Mouse (Mus musculus) neural tube, embryonic 12.5 days (tissue): Measurements from ENCODE around the gene Mup11. TPM values are rescaled to one million over a fixed set of nuclear protein-coding genes. Genes with fewer than 3 reads are reported as not detected.
"Not testable (repeated sequence)": the region's sequence is repeated elsewhere in the genome, so short reads cannot be mapped to it uniquely, and the experiment has no call there.

Experiments
- ATAC-seq: fragments of 200-750 bp; cut with Nextera tagmentation; 2 replicates; pipeline ENCODE4 v1.8.0; 2017; ENCODE audit warnings: low read depth, mild to moderate bottlenecking, moderate TSS enrichment, moderate library complexity; ENCODE audit not compliant: low FRiP score
- H3K27ac ChIP-seq: fragments of 300-500 bp; sonication (generic); 2 replicates; pipeline ENCODE4 v1.5.1; 2016
- H3K27me3 ChIP-seq: fragments of 300-500 bp; sonication (generic); replicated peaks from 2 replicates; pipeline ENCODE4 v1.6.1; 2016; ENCODE audit warnings: mild to moderate bottlenecking
- H3K36me3 ChIP-seq: fragments of 300-500 bp; sonication (generic); 2 replicates; pipeline ENCODE4 v1.6.1; 2016; ENCODE audit warnings: mild to moderate bottlenecking
- H3K4me1 ChIP-seq: fragments of 300-500 bp; sonication (generic); 2 replicates; pipeline ENCODE4 v1.6.1; 2016
- H3K4me2 ChIP-seq: fragments of 300-500 bp; sonication (generic); replicated peaks from 2 replicates; pipeline ENCODE4 v1.6.1; 2016; ENCODE audit warnings: mild to moderate bottlenecking
- H3K4me3 ChIP-seq: fragments of 300-500 bp; sonication (generic); 2 replicates; pipeline ENCODE4 v1.5.1; 2016
- H3K9ac ChIP-seq: fragments of 300-500 bp; sonication (generic); 2 replicates; pipeline ENCODE4 v1.6.1; 2016; ENCODE audit warnings: mild to moderate bottlenecking
- H3K9me3 ChIP-seq: fragments of 300-500 bp; sonication (generic); 2 replicates; pipeline ENCODE4 v1.6.1; 2016; ENCODE audit warnings: mild to moderate bottlenecking
- WGBS: fragments of 180-500 bp; shearing (Covaris S2); methylation state at CpG from one replicate; pipeline ENCODE4 v1.1.7; 2016; 5-methylcytosine and 5-hydroxymethylcytosine counted together
- polyA plus RNA-seq: library from polyadenylated mRNA; unstranded; fragments of >200 nt; fragmentation: Nextera tagmentation; extraction: Ambion mirVana; gene quantifications from 2 replicates; pipeline ENCODE4 v1.2.1, GENCODE M21; 2016

Mup11 gene
- 1.5 TPM in 1 of 2 replicates, not detected in the other for polyA plus RNA-seq

DNA sequence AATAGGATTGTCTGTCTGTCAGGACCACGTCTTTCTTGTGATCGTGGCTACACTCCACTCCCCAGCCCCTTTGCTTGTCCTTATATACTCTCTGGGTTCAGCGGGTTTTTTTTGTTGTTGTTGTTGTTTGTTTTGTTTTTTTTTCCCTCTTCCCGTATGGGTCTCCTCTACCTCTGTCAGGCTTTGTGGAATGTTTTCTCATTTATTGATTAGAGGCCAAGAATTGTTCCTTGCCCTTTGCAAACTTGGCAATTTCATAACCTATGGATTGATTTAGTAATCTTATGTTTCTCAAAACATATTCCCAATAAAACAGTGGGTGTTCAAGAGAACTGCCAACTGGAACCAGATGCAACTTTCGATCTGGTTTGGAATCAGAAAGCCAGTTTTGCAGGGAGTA lies at the start of gene Mup11:
Mup11 (minus strand) TSS at position 101 of the 400 bp plus-strand sequence.
- H3K4me1 ChIP-seq, H3K36me3 ChIP-seq, H3K4me3 ChIP-seq, H3K27ac ChIP-seq, H3K4me2 ChIP-seq, H3K27me3 ChIP-seq, ATAC-seq, H3K9me3 ChIP-seq, H3K9ac ChIP-seq: not testable (repeated sequence)
- WGBS, result 85% methylated on average over 5 of the region's 5 CpGs

Other genes starting within 250 kb of the Mup11 start
- gene Mup9, start 240.5 kb downstream of the Mup11 start, polyA plus RNA-seq, result 1.0 and 2.7 TPM in 2 replicates
- not detected in 2 replicates for gene Mup1, start 160.5 kb downstream of the Mup11 start, polyA plus RNA-seq
- 0.84 and 1.5 TPM in 2 replicates for gene Mup10, start 80.2 kb downstream of the Mup11 start, polyA plus RNA-seq
- gene Mup12, start 78.9 kb upstream of the Mup11 start, polyA plus RNA-seq, result not detected in 2 replicates
- gene Mup22, start 159.1 kb upstream of the Mup11 start, polyA plus RNA-seq, result 0.26 and 0.34 TPM in 2 replicates